ENCODE assay signal across 10 mouse cellular contexts in genomic region chr5:112284203-112284582, GRCm38 (mm10). TPM values are rescaled to one million over a fixed set of nuclear protein-coding genes. Genes with fewer than 3 reads are reported as not detected.
DNase-seq lines count a peak whose midpoint lies in the region; ATAC-seq and TF ChIP-seq lines count a peak whose summit lies in the region.
"Had no signal": no experiment of that assay in that cellular context is flagged by ENCODE, and none has a peak within 500 bp of the region (broad histone marks: within the 10 kb centered on the region; RNA-seq: fewer than 3 reads in every experiment).

No protein-coding gene starts in this region.

- H3K4me2 ChIP-seq in heart, embryonic 15.5 days: no peak overlapping the region
- H3K4me2 ChIP-seq in lung, embryonic 14.5 days: no peak overlapping the region

- no peak overlapping the region for H3K4me3 ChIP-seq in heart, embryonic 15.5 days
- H3K4me3 ChIP-seq in lung, embryonic 14.5 days (ENCODE audit: low read depth, low read length): no peak overlapping the region
- H3K4me3 ChIP-seq in bone marrow macrophage, adult 2 months (ENCODE audit: insufficient read depth, low read length): no peak overlapping the region
- H3K4me3 ChIP-seq in macrophage (ENCODE audit: inconsistent target): no peak overlapping the region
- H3K4me3 ChIP-seq: erythroblast, embryonic 14.5 days had no signal

- WGBS in heart, embryonic 15.5 days: 54% methylated on average over 7 of the region's 7 CpGs
- WGBS in lung, embryonic 14.5 days: 62% methylated on average over 7 of the region's 7 CpGs
- WGBS in macrophage (ENCODE audit: missing documents): 24% methylated on average over 7 of the region's 7 CpGs

- peaks cover 95% of the 10 kb centered on the region for H3K79me2 ChIP-seq in macrophage (ENCODE audit: inconsistent target)

- H3K9me3 ChIP-seq in heart, embryonic 15.5 days (replicated peaks): no peaks in the 10 kb centered on the region
- H3K9me3 ChIP-seq in lung, embryonic 14.5 days (ENCODE audit: low read depth, low read length): no peaks in the 10 kb centered on the region

- no peak for TF ChIP-seq POLR2A in bone marrow macrophage, adult 2 months (IDR thresholded peaks at IDR 0.05; ENCODE audit: borderline replicate concordance, low read depth, low read length)

- H3K9ac ChIP-seq in heart, embryonic 15.5 days: no peak overlapping the region
- H3K9ac ChIP-seq in lung, embryonic 14.5 days: no peak overlapping the region

- no peak for DNase-seq in heart, postnatal 36 days
- no peak for DNase-seq in lung, embryonic 14.5 days
- no peak for DNase-seq in lung, postnatal 25 days (ENCODE audit: low spot score)
- no peak for DNase-seq in ovary, postnatal 36 days (ENCODE audit: low spot score)
- no peak for DNase-seq in embryo, embryonic 10 days (ENCODE audit: low spot score)
- DNase-seq: cerebellum, adult 9-10 months had no signal

- intact Hi-C loops in heart, postnatal 36 days (cut with DNase I): loop anchor here (2.0 kb wide), 1 partner anchor 41 kb away; no protein-coding TSS in a partner anchor

- no peaks in the 10 kb centered on the region for H3K36me3 ChIP-seq in heart, embryonic 15.5 days
- no peaks in the 10 kb centered on the region for H3K36me3 ChIP-seq in lung, embryonic 14.5 days (ENCODE audit: insufficient read depth)
- peaks cover 4% of the 10 kb centered on the region; the same call in 1 of the 2 replicates for H3K36me3 ChIP-seq in macrophage (ENCODE audit: inconsistent target)

- peaks cover 85% of the 10 kb centered on the region for H3K4me1 ChIP-seq in heart, embryonic 15.5 days (replicated peaks)
- H3K4me1 ChIP-seq in lung, embryonic 14.5 days (ENCODE audit: insufficient read depth): 0 out of 2 replicates have a peak, but pooled peaks cover 7% of the 10 kb centered on the region
- peaks cover 79% of the 10 kb centered on the region for H3K4me1 ChIP-seq in bone marrow macrophage, adult 2 months (ENCODE audit: control insufficient read depth, insufficient read depth, low read length)

- ATAC-seq in heart, embryonic 15.5 days (replicated peaks; ENCODE audit: insufficient number of reproducible peaks, insufficient read depth, low FRiP score, low read depth): no peak
- ATAC-seq in lung, embryonic 14.5 days (ENCODE audit: insufficient read depth): no peak

- H3K27me3 ChIP-seq in heart, embryonic 15.5 days: no peaks in the 10 kb centered on the region
- no peaks in the 10 kb centered on the region for H3K27me3 ChIP-seq in lung, embryonic 14.5 days (ENCODE audit: insufficient read depth, low read length)

- H3K27ac ChIP-seq in heart, embryonic 15.5 days: peak overlapping the region; percentile 74
- peak overlapping the region; percentile 63 for H3K27ac ChIP-seq in lung, embryonic 14.5 days (ENCODE audit: low read depth)
- 0 out of 2 replicates have a peak overlapping the region, but pooled peaks have one; percentile 42 for H3K27ac ChIP-seq in bone marrow macrophage, adult 2 months (ENCODE audit: insufficient read depth, low read depth, low read length)
- H3K27ac ChIP-seq in macrophage: peak overlapping the region; percentile 94

- no peak for TF ChIP-seq CTCF in lung, embryonic 14.5 days (IDR thresholded peaks at IDR 0.05; ENCODE audit: low read depth)
- TF ChIP-seq CTCF in bone marrow macrophage, adult 2 months (IDR thresholded peaks at IDR 0.05; ENCODE audit: low read depth, low read length): no peak

RNA-seq across cellular contexts. Expression of gene Tpst2, which starts 7.7 kb away (rescaled TPM):
- polyA plus RNA-seq in heart, embryonic 15.5 days (2015; fragmentation: Nextera tagmentation; extraction: Ambion mirVana): 38.5 and 47.8 TPM in 2 replicates
- 10 to 100 TPM; 39.1 to 42.0 TPM for total RNA-seq in heart, postnatal 36 days (2021)
- 53.2 and 57.7 TPM in 2 replicates for polyA plus RNA-seq in lung, embryonic 14.5 days (2014; fragmentation: Nextera tagmentation; extraction: Ambion mirVana)
- 42.1 and 50.1 TPM in 2 replicates for polyA plus RNA-seq in bone marrow macrophage, adult 2 months (2012; ENCODE audit: insufficient read depth, insufficient read length, missing spikeins)
- 10 to 100 TPM; 21.9 to 89.9 (median 52.8) TPM for total RNA-seq in macrophage (2018; cell fraction: chromatin; rRNA removed)
- total RNA-seq in macrophage (2018; cell fraction: cytosol; rRNA removed): 10 to 100 TPM; 35.5 to 61.8 (median 45.7) TPM
- 10 to 100 TPM; 38.0 to 87.9 (median 57.7) TPM for total RNA-seq in macrophage (2018; cell fraction: nucleus; rRNA removed)
- 51.3 to 89.5 TPM (median 52.2 TPM) in 3 replicates for polyA plus RNA-seq in macrophage (2018)

RNA-seq across cellular contexts. Expression of gene Crybb1, which starts 28.6 kb away (rescaled TPM):
- polyA plus RNA-seq in heart, embryonic 15.5 days (2015; fragmentation: Nextera tagmentation; extraction: Ambion mirVana): 1.6 and 2.1 TPM in 2 replicates
- total RNA-seq in heart, postnatal 36 days (2021): 1 to 10 TPM in 1 of 2 experiments, under 1 TPM in 1; 0.80 to 3.4 TPM
- polyA plus RNA-seq in lung, embryonic 14.5 days (2014; fragmentation: Nextera tagmentation; extraction: Ambion mirVana): 2.0 TPM in 2 replicates
- not detected in 2 replicates for polyA plus RNA-seq in bone marrow macrophage, adult 2 months (2012; ENCODE audit: insufficient read depth, insufficient read length, missing spikeins)
- total RNA-seq in macrophage (2018; cell fraction: chromatin; rRNA removed): 1 to 10 TPM in 1 of 26 experiments, not detected in 25; 1.2 TPM
- total RNA-seq in macrophage (2018; cell fraction: cytosol; rRNA removed): 1 to 10 TPM in 2 of 26 experiments, under 1 TPM in 17, not detected in 7; 0.17 to 1.1 (median 0.39) TPM
- 1 to 10 TPM in 1 of 26 experiments, under 1 TPM in 1, not detected in 24; 0.68 to 1.1 TPM for total RNA-seq in macrophage (2018; cell fraction: nucleus; rRNA removed)
- polyA plus RNA-seq in macrophage (2018): not detected in 3 replicates
- polyA plus RNA-seq: erythroblast, embryonic 14.5 days had no signal

RNA-seq across cellular contexts. Expression of gene Cryba4, which starts 31.9 kb away (rescaled TPM):
- 1.2 and 1.4 TPM in 2 replicates for polyA plus RNA-seq in heart, embryonic 15.5 days (2015; fragmentation: Nextera tagmentation; extraction: Ambion mirVana)
- 1 to 10 TPM; 6.0 to 9.8 TPM for total RNA-seq in heart, postnatal 36 days (2021)
- polyA plus RNA-seq in lung, embryonic 14.5 days (2014; fragmentation: Nextera tagmentation; extraction: Ambion mirVana): 2.4 and 2.7 TPM in 2 replicates
- 3.0 and 4.7 TPM in 2 replicates for polyA plus RNA-seq in bone marrow macrophage, adult 2 months (2012; ENCODE audit: insufficient read depth, insufficient read length, missing spikeins)
- 1 to 10 TPM in 24 of 26 experiments, not detected in 2; 1.5 to 6.9 (median 3.8) TPM for total RNA-seq in macrophage (2018; cell fraction: chromatin; rRNA removed)
- total RNA-seq in macrophage (2018; cell fraction: cytosol; rRNA removed): 10 to 100 TPM in 11 of 26 experiments, 1 to 10 TPM in 15; 3.9 to 26.6 (median 6.5) TPM
- total RNA-seq in macrophage (2018; cell fraction: nucleus; rRNA removed): 10 to 100 TPM in 2 of 26 experiments, 1 to 10 TPM in 23, not detected in 1; 1.1 to 11.4 (median 3.4) TPM
- 0.62 to 5.3 TPM (median 3.6 TPM) in 3 replicates for polyA plus RNA-seq in macrophage (2018)
- polyA plus RNA-seq: erythroblast, embryonic 14.5 days had no signal

RNA-seq across cellular contexts. Expression of gene Tfip11, which starts 42.0 kb away (rescaled TPM):
- polyA plus RNA-seq in heart, embryonic 15.5 days (2015; fragmentation: Nextera tagmentation; extraction: Ambion mirVana): 15.2 and 19.6 TPM in 2 replicates
- 10 to 100 TPM; 17.9 to 21.7 TPM for total RNA-seq in heart, postnatal 36 days (2021)
- polyA plus RNA-seq in lung, embryonic 14.5 days (2014; fragmentation: Nextera tagmentation; extraction: Ambion mirVana): 27.0 and 27.1 TPM in 2 replicates
- polyA plus RNA-seq in bone marrow macrophage, adult 2 months (2012; ENCODE audit: insufficient read depth, insufficient read length, missing spikeins): 26.4 and 28.4 TPM in 2 replicates
- total RNA-seq in macrophage (2018; cell fraction: chromatin; rRNA removed): 10 to 100 TPM; 13.5 to 42.1 (median 30.7) TPM
- 10 to 100 TPM; 21.8 to 37.9 (median 29.9) TPM for total RNA-seq in macrophage (2018; cell fraction: cytosol; rRNA removed)
- total RNA-seq in macrophage (2018; cell fraction: nucleus; rRNA removed): 10 to 100 TPM; 18.5 to 36.7 (median 29.0) TPM
- polyA plus RNA-seq in macrophage (2018): 27.6 to 29.7 TPM (median 28.0 TPM) in 3 replicates

RNA-seq across cellular contexts. Expression of gene Srrd, which starts 58.6 kb away (rescaled TPM):
- 20.7 and 28.8 TPM in 2 replicates for polyA plus RNA-seq in heart, embryonic 15.5 days (2015; fragmentation: Nextera tagmentation; extraction: Ambion mirVana)
- total RNA-seq in heart, postnatal 36 days (2021): 1 to 10 TPM; 6.5 to 7.0 TPM
- 42.3 and 51.0 TPM in 2 replicates for polyA plus RNA-seq in lung, embryonic 14.5 days (2014; fragmentation: Nextera tagmentation; extraction: Ambion mirVana)
- polyA plus RNA-seq in bone marrow macrophage, adult 2 months (2012; ENCODE audit: insufficient read depth, insufficient read length, missing spikeins): 32.3 and 37.4 TPM in 2 replicates
- total RNA-seq in macrophage (2018; cell fraction: chromatin; rRNA removed): 10 to 100 TPM in 25 of 26 experiments, 1 to 10 TPM in 1; 6.4 to 59.0 (median 34.5) TPM
- 10 to 100 TPM in 23 of 26 experiments, 1 to 10 TPM in 3; 8.8 to 23.6 (median 16.0) TPM for total RNA-seq in macrophage (2018; cell fraction: cytosol; rRNA removed)
- total RNA-seq in macrophage (2018; cell fraction: nucleus; rRNA removed): 10 to 100 TPM; 13.0 to 55.0 (median 32.4) TPM
- polyA plus RNA-seq in macrophage (2018): 10.4 to 27.3 TPM (median 21.2 TPM) in 3 replicates

Comparison
In these comparisons a context has a peak if more than half of its experiments do, and no peak if none do; other contexts are left out.
1. H3K27ac ChIP-seq: peak in every context shown above with its lines; median percentile 94 in macrophage; 74 in heart, embryonic 15.5 days; 63 in lung, embryonic 14.5 days; 42 in bone marrow macrophage, adult 2 months.